Mouse (Mus musculus): ENCODE measurements around the gene Gm21738. TPM values are rescaled to one million over a fixed set of nuclear protein-coding genes. Genes with fewer than 3 reads are reported as not detected.
"Not testable (repeated sequence)": the region's sequence is repeated elsewhere in the genome, so short reads cannot be mapped to it uniquely, and the experiment has no call there.

Gm21738 gene
- polyA plus RNA-seq (2011; ENCODE audit: insufficient read depth, insufficient read length, low replicate concordance, missing spikeins): 47.7 and 118 TPM in 2 replicates

DNA sequence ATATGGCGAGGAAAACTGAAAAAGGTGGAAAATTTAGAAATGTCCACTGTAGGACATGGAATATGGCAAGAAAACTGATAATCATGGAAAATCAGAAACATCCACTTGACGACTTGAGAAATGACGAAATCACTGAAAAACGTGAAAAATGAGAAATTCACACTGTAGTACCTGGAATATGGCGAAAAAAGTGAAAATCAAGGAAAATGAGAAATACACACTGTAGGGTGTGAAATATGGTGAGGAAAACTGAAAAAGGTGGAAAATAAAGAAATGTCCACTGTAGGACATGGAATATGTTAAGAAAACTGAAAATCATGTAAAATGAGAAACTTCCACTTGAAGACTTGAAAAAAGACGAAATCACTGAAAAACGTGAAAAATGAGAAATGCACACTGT, at the start of gene Gm21738:
Gm21738 (minus strand) TSS at position 101 of the 400 bp plus-strand sequence.
- WGBS: 73% methylated on average over 7 of the region's 7 CpGs
- not testable (repeated sequence) for H3K4me3 ChIP-seq (replicated peaks; ENCODE audit: control insufficient read depth, low read depth, low read length); H3K4me1 ChIP-seq (ENCODE audit: control insufficient read depth, insufficient read depth, low read length); H3K27ac ChIP-seq (ENCODE audit: control insufficient read depth, insufficient read depth, low read depth, low read length, poor library complexity)

GRCm38 (mm10) chr14:19383741-19384140, 35.0 kb downstream of the Gm21738 start:
- not testable (repeated sequence) for H3K27ac ChIP-seq (ENCODE audit: control insufficient read depth, insufficient read depth, low read depth, low read length, poor library complexity); H3K4me1 ChIP-seq (ENCODE audit: control insufficient read depth, insufficient read depth, low read length); H3K4me3 ChIP-seq (replicated peaks; ENCODE audit: control insufficient read depth, low read depth, low read length)
- WGBS: 76% methylated on average over 7 of the region's 7 CpGs

Other genes with a start within 250 kb of the Gm21738 start
- not detected in 2 replicates for gene Gm2244, start 131.0 kb upstream of the Gm21738 start, polyA plus RNA-seq (2011; ENCODE audit: insufficient read depth, insufficient read length, low replicate concordance, missing spikeins)
- not detected in 2 replicates for gene Gm2237, start 166.2 kb upstream of the Gm21738 start, polyA plus RNA-seq (2011; ENCODE audit: insufficient read depth, insufficient read length, low replicate concordance, missing spikeins)
- not detected in 2 replicates for gene Gm5458, start 183.7 kb upstream of the Gm21738 start, polyA plus RNA-seq (2011; ENCODE audit: insufficient read depth, insufficient read length, low replicate concordance, missing spikeins)

Data from bone marrow, adult 2 months (tissue).